8 mouse cellular contexts compared by ENCODE assay signal in genomic region chr7:127273925-127274789, GRCm38 (mm10). TPM values are rescaled to one million over a fixed set of nuclear protein-coding genes. Genes with fewer than 3 reads are reported as not detected.
DNase-seq lines count a peak whose midpoint lies in the region; ATAC-seq lines count a peak whose summit lies in the region.

Gene Sephs2 (minus strand): TSS chr7:127274055.

- ATAC-seq in hematopoietic stem cell, adult 5-6 weeks (replicated peaks in 1 of 2; ENCODE audit: insufficient read depth in 1 of 2, low FRiP score in 2 of 2, low TSS enrichment in 1 of 2, low read depth in 1 of 2, poor library complexity in 2 of 2, severe bottlenecking in 2 of 2): peak; percentile 81 to 84
- peak; percentile 93 for ATAC-seq in lung, embryonic 16.5 days (ENCODE audit: low read depth)

- H3K36me3 ChIP-seq in lung, embryonic 16.5 days (ENCODE audit: control insufficient read depth, insufficient read depth, low read length): peaks cover 13% of the 10 kb centered on the region; the same call in 1 of the 2 replicates

- H3K9me3 ChIP-seq in lung, embryonic 16.5 days (ENCODE audit: control insufficient read depth, low read length): no peaks in the 10 kb centered on the region

- peak; percentile 97 for DNase-seq in MEL-GATA-1-ER (ENCODE audit: extremely low read depth, low read depth)
- DNase-seq in cerebellum, adult 8-10 months: peak; percentile 98
- DNase-seq in forelimb bud, embryonic 11.5 days (ENCODE audit: low read depth, low spot score): peak; percentile 97
- DNase-seq in layer of hippocampus, adult 9-10 months (ENCODE audit: low spot score): peak; percentile 99
- peak; percentile 95 for DNase-seq in ovary, postnatal 10 days (ENCODE audit: low spot score)
- peak; percentile 92 to 93 for DNase-seq in thymus, postnatal 10 days (ENCODE audit: low spot score in 2 of 2)

- peak within 1 kb of the TSS; percentile 96 for H3K9ac ChIP-seq in lung, embryonic 16.5 days (ENCODE audit: low read length)

- H3K27ac ChIP-seq in lung, embryonic 16.5 days (ENCODE audit: low read length): peak within 1 kb of the TSS; percentile 80

- peak within 1 kb of the TSS; percentile 97 for H3K4me3 ChIP-seq in lung, embryonic 16.5 days (ENCODE audit: low read length)

- WGBS in lung, embryonic 16.5 days: under 1% methylated on average over 39 of the region's 39 CpGs

- H3K4me1 ChIP-seq in lung, embryonic 16.5 days (replicated peaks; ENCODE audit: control insufficient read depth, insufficient read depth, low read length): peaks cover 17% of the 10 kb centered on the region

- no peaks in the 10 kb centered on the region for H3K27me3 ChIP-seq in lung, embryonic 16.5 days (ENCODE audit: control insufficient read depth, insufficient read depth, low read depth, low read length)

- H3K4me2 ChIP-seq in lung, embryonic 16.5 days (ENCODE audit: low read depth, low read length): peak within 1 kb of the TSS; percentile 91

RNA-seq across cellular contexts. Expression of gene Sephs2, which starts in this region (rescaled TPM):
- total RNA-seq in hematopoietic stem cell, adult 5-6 weeks (2017): 76.8 and 79.8 TPM in 2 replicates
- polyA plus RNA-seq in lung, embryonic 16.5 days (2015; fragmentation: Nextera tagmentation; extraction: Ambion mirVana): 49.6 and 54.5 TPM in 2 replicates

Comparison
In these comparisons a context has a peak if more than half of its experiments do, and no peak if none do; other contexts are left out.
1. Peak in every context shown above with its lines: DNase-seq, ATAC-seq, H3K4me3 ChIP-seq and H3K27ac ChIP-seq.